Mouse (Mus musculus) kidney, embryonic 15.5 days (tissue): ENCODE measurements at regions not wholly inside any gene's neighbourhood (a gene's known extent, or its start where the extent isn't known, plus 50 kb on each side); places are given as distances from the start of the nearest gene placed in this dataset.

Experiments
- ATAC-seq: fragments of 200-750 bp; cut with Nextera tagmentation; replicated peaks from 2 replicates; pipeline ENCODE4 v1.8.0; 2017; ENCODE audit warnings: moderate TSS enrichment; ENCODE audit not compliant: low FRiP score
- H3K27ac ChIP-seq: fragments of 300-500 bp; sonication (generic); 2 replicates; pipeline ENCODE4 v1.5.1; 2015; ENCODE audit warnings: mild to moderate bottlenecking, inconsistent platforms
- H3K27me3 ChIP-seq: fragments of 300-500 bp; sonication (generic); 2 replicates; pipeline ENCODE4 v1.6.1; 2015; ENCODE audit warnings: inconsistent platforms
- H3K36me3 ChIP-seq: fragments of 300-500 bp; sonication (generic); 2 replicates; pipeline ENCODE4 v1.6.1; 2015; ENCODE audit warnings: inconsistent platforms
- H3K4me1 ChIP-seq: fragments of 300-500 bp; sonication (generic); 2 replicates; pipeline ENCODE4 v1.6.1; 2015; ENCODE audit warnings: inconsistent platforms
- H3K4me2 ChIP-seq: fragments of 300-500 bp; sonication (generic); 2 replicates; pipeline ENCODE4 v1.6.1; 2015; ENCODE audit warnings: moderate library complexity, mild to moderate bottlenecking, inconsistent platforms
- H3K4me3 ChIP-seq: fragments of 300-500 bp; sonication (generic); replicated peaks from 2 replicates; pipeline ENCODE4 v1.5.1; 2015; ENCODE audit warnings: mild to moderate bottlenecking, inconsistent platforms
- H3K9ac ChIP-seq: fragments of 300-500 bp; sonication (generic); 2 replicates; pipeline ENCODE4 v1.6.1; 2015; ENCODE audit warnings: mild to moderate bottlenecking, inconsistent platforms
- H3K9me3 ChIP-seq: fragments of 300-500 bp; sonication (generic); replicated peaks from 2 replicates; pipeline ENCODE4 v1.6.1; 2016; ENCODE audit warnings: inconsistent platforms
- WGBS: fragments of 180-500 bp; shearing (Covaris S2); methylation state at CpG from one replicate; pipeline ENCODE4 v1.1.7; 2015; ENCODE audit warnings: mixed read lengths; 5-methylcytosine and 5-hydroxymethylcytosine counted together

GRCm38 (mm10) chr14:72292656-72293299 is 198.9 kb downstream of the Gm9195 start:
- H3K9ac ChIP-seq, result no peak overlapping the region
- peaks cover 3% of the 10 kb centered on the region; the same call in 1 of the 2 replicates for H3K27me3 ChIP-seq
- peak; percentile 64 for ATAC-seq
- no peaks in the 10 kb centered on the region for H3K36me3 ChIP-seq
- H3K4me1 ChIP-seq, result peaks cover 20% of the 10 kb centered on the region
- 51% methylated on average over 7 of the region's 7 CpGs for WGBS
- H3K4me2 ChIP-seq, result no peak overlapping the region
- H3K27ac ChIP-seq, result 0 out of 2 replicates have a peak overlapping the region, but pooled peaks have one; percentile 9
- H3K9me3 ChIP-seq, result no peaks in the 10 kb centered on the region
- H3K4me3 ChIP-seq, result no peak overlapping the region

- H3K4me1 ChIP-seq, result no peaks in the 10 kb centered on the region
- no peak overlapping the region for H3K4me2 ChIP-seq
- no peak for ATAC-seq
- no peaks in the 10 kb centered on the region for H3K27me3 ChIP-seq
- no peak overlapping the region for H3K27ac ChIP-seq
- H3K9ac ChIP-seq, result no peak overlapping the region
- H3K4me3 ChIP-seq, result no peak overlapping the region
- H3K36me3 ChIP-seq, result no peaks in the 10 kb centered on the region
- H3K9me3 ChIP-seq, result no peaks in the 10 kb centered on the region
- 84% methylated on average over 4 of the region's 4 CpGs for WGBS
Measured at GRCm38 (mm10) chr14:72277309-72277708, 214.3 kb downstream of the Gm9195 start.

GRCm38 (mm10) chr14:72259255-72259654 is 232.4 kb downstream of the Gm9195 start:
- H3K27ac ChIP-seq, result no peak overlapping the region
- H3K4me2 ChIP-seq, result no peak overlapping the region
- no peaks in the 10 kb centered on the region for H3K36me3 ChIP-seq
- 37% methylated on average over 2 of the region's 2 CpGs for WGBS
- no peak overlapping the region for H3K9ac ChIP-seq
- no peak for ATAC-seq
- no peaks in the 10 kb centered on the region for H3K27me3 ChIP-seq
- no peaks in the 10 kb centered on the region for H3K4me1 ChIP-seq
- H3K9me3 ChIP-seq, result no peaks in the 10 kb centered on the region
- no peak overlapping the region for H3K4me3 ChIP-seq

- no peaks in the 10 kb centered on the region for H3K9me3 ChIP-seq
- no peaks in the 10 kb centered on the region for H3K36me3 ChIP-seq
- 66% methylated on average over 4 of the region's 4 CpGs for WGBS
- no peak overlapping the region for H3K4me2 ChIP-seq
- H3K4me1 ChIP-seq, result 0 out of 2 replicates have a peak, but pooled peaks cover 6% of the 10 kb centered on the region
- H3K27me3 ChIP-seq, result no peaks in the 10 kb centered on the region
- H3K4me3 ChIP-seq, result no peak overlapping the region
- H3K9ac ChIP-seq, result no peak overlapping the region
- ATAC-seq, result no peak
- no peak overlapping the region for H3K27ac ChIP-seq
Measured at GRCm38 (mm10) chr14:72241872-72242271, 249.8 kb downstream of the Gm9195 start.

- Histone ChIP-seq H3K4me2 (no peak overlapping the region), H3K36me3 (no peaks in the 10 kb centered on the region), H3K27me3 (no peaks in the 10 kb centered on the region), H3K9ac (no peak overlapping the region), H3K4me1 (0 out of 2 replicates have a peak, but pooled peaks cover 6% of the 10 kb centered on the region), H3K4me3 (no peak overlapping the region), H3K27ac (no peak overlapping the region), H3K9me3 (no peaks in the 10 kb centered on the region)
- WGBS, result 16% methylated on average over 4 of the region's 4 CpGs
- 0 out of 2 replicates have a peak, but pooled peaks have one; percentile 29 for ATAC-seq
Measured at GRCm38 (mm10) chr14:72240272-72240671, 251.4 kb downstream of the Gm9195 start.

GRCm38 (mm10) chr14:72238344-72238743 is 253.3 kb downstream of the Gm9195 start:
- ATAC-seq, result no peak
- no peak overlapping the region for H3K9ac ChIP-seq
- H3K36me3 ChIP-seq, result no peaks in the 10 kb centered on the region
- no peaks in the 10 kb centered on the region for H3K9me3 ChIP-seq
- no peak overlapping the region for H3K4me2 ChIP-seq
- H3K27ac ChIP-seq, result no peak overlapping the region
- 0 out of 2 replicates have a peak, but pooled peaks cover 6% of the 10 kb centered on the region for H3K4me1 ChIP-seq
- H3K27me3 ChIP-seq, result no peaks in the 10 kb centered on the region
- WGBS, result 97% methylated on average over 4 of the region's 4 CpGs
- H3K4me3 ChIP-seq, result no peak overlapping the region

GRCm38 (mm10) chr14:72234234-72235075 is 257.2 kb downstream of the Gm9195 start:
- Histone ChIP-seq H3K9me3 (no peaks in the 10 kb centered on the region), H3K36me3 (no peaks in the 10 kb centered on the region), H3K27me3 (no peaks in the 10 kb centered on the region), H3K4me1 (no peaks in the 10 kb centered on the region), H3K4me2 (no peak overlapping the region), H3K9ac (no peak overlapping the region), H3K4me3 (no peak overlapping the region), H3K27ac (no peak overlapping the region)
- WGBS, result 79% methylated on average over 6 of the region's 6 CpGs
- ATAC-seq, result no peak

GRCm38 (mm10) chr14:72227853-72228252 is 263.8 kb downstream of the Gm9195 start:
- Histone ChIP-seq H3K4me2 (no peak overlapping the region), H3K36me3 (no peaks in the 10 kb centered on the region), H3K4me3 (no peak overlapping the region), H3K27ac (no peak overlapping the region), H3K9ac (no peak overlapping the region), H3K27me3 (no peaks in the 10 kb centered on the region), H3K9me3 (no peaks in the 10 kb centered on the region), H3K4me1 (no peaks in the 10 kb centered on the region)
- WGBS, result 81% methylated on average over 5 of the region's 5 CpGs
- no peak for ATAC-seq

- H3K27me3 ChIP-seq, result no peaks in the 10 kb centered on the region
- ATAC-seq, result no peak
- H3K4me3 ChIP-seq, result no peak overlapping the region
- WGBS, result 89% methylated on average over 1 of the region's 1 CpGs
- H3K4me2 ChIP-seq, result no peak overlapping the region
- H3K4me1 ChIP-seq, result no peaks in the 10 kb centered on the region
- H3K9ac ChIP-seq, result no peak overlapping the region
- no peaks in the 10 kb centered on the region for H3K9me3 ChIP-seq
- H3K27ac ChIP-seq, result no peak overlapping the region
- no peaks in the 10 kb centered on the region for H3K36me3 ChIP-seq
Measured at GRCm38 (mm10) chr14:72227441-72227840, 264.2 kb downstream of the Gm9195 start.

GRCm38 (mm10) chr14:72226946-72227345 is 264.7 kb downstream of the Gm9195 start:
- H3K9ac ChIP-seq, result no peak overlapping the region
- no peak for ATAC-seq
- no peak overlapping the region for H3K4me2 ChIP-seq
- H3K27ac ChIP-seq, result no peak overlapping the region
- no peaks in the 10 kb centered on the region for H3K27me3 ChIP-seq
- H3K4me3 ChIP-seq, result no peak overlapping the region
- 66% methylated on average over 1 of the region's 1 CpGs for WGBS
- no peaks in the 10 kb centered on the region for H3K9me3 ChIP-seq
- H3K4me1 ChIP-seq, result no peaks in the 10 kb centered on the region
- no peaks in the 10 kb centered on the region for H3K36me3 ChIP-seq

- Histone ChIP-seq H3K4me1 (no peaks in the 10 kb centered on the region), H3K36me3 (no peaks in the 10 kb centered on the region), H3K4me3 (no peak overlapping the region), H3K27me3 (no peaks in the 10 kb centered on the region), H3K27ac (no peak overlapping the region), H3K4me2 (no peak overlapping the region), H3K9me3 (no peaks in the 10 kb centered on the region), H3K9ac (no peak overlapping the region)
- no peak for ATAC-seq
- 50% methylated on average over 2 of the region's 2 CpGs for WGBS
Measured at GRCm38 (mm10) chr14:72222836-72223235, 268.8 kb downstream of the Gm9195 start.

GRCm38 (mm10) chr14:72219523-72219922 is 272.1 kb downstream of the Gm9195 start:
- H3K4me2 ChIP-seq, result no peak overlapping the region
- H3K4me3 ChIP-seq, result no peak overlapping the region
- no peaks in the 10 kb centered on the region for H3K27me3 ChIP-seq
- no peaks in the 10 kb centered on the region for H3K36me3 ChIP-seq
- 89% methylated on average over 6 of the region's 6 CpGs for WGBS
- ATAC-seq, result no peak
- H3K9ac ChIP-seq, result no peak overlapping the region
- H3K9me3 ChIP-seq, result no peaks in the 10 kb centered on the region
- no peak overlapping the region for H3K27ac ChIP-seq
- no peaks in the 10 kb centered on the region for H3K4me1 ChIP-seq
